Mouse (Mus musculus) cortical plate, adult 2 months (tissue): ENCODE results near the gene Cachd1.

ENCODE experiments used
- CTCF ChIP-seq: fragments of 200-500 bp; IDR thresholded peaks from 2 replicates; pipeline ENCODE4 v1.5.1; 2011; ENCODE audit warnings: mild to moderate bottlenecking, control low read depth, low read length; ENCODE audit not compliant: insufficient read depth; ENCODE audit errors: extremely low read depth
- POLR2A ChIP-seq: fragments of 200-500 bp; IDR thresholded peaks from 2 replicates; pipeline ENCODE4 v1.6.1; 2011; ENCODE audit warnings: mild to moderate bottlenecking, low read length, control low read depth; ENCODE audit not compliant: insufficient read depth; ENCODE audit errors: extremely low read depth

DNA sequence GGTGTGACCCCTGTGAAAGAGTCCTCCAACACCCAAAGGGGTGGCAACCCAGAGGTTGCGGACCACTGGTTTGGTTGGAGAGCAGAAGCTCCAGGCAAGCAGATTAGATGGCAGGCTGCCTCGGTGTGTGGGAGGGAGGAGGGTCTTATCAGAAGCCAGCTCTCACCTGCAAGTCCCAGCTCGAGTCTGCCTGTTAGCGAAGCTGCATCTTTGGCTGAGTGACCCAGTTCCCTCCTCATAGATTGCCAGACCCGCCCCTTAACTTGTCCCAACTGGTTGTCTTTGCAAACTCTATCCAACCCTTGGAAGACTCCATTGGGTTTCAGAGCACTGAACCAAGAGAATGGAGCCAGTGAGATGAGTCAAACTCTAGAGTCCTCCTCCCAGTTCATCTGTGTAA, 173.8 kb downstream of the Cachd1 start:
- TF ChIP-seq POLR2A (no peak), CTCF (no peak)
